Mouse (Mus musculus) MEL (cell line): Measurements from ENCODE around the gene Ppp1r18. TPM values are rescaled to one million over a fixed set of nuclear protein-coding genes. Genes with fewer than 3 reads are reported as not detected.

ENCODE experiments used
- DNase-seq: peaks from one replicate; pipeline ENCODE4 v3.0.0; 2011; ENCODE audit warnings: low read depth, low spot score
- H3K27ac ChIP-seq: 2 replicates; pipeline ENCODE4 v1.5.1; 2012; ENCODE audit warnings: low read depth, mild to moderate bottlenecking, control low read depth, low read length, moderate library complexity; ENCODE audit not compliant: control insufficient read depth
- H3K27me3 ChIP-seq, 2 experiments: fragments of 150-350 bp in 1 of 2; sonication (generic) in 1 of 2; 2 replicates each; pipeline ENCODE4 v1.6.1; 2012; ENCODE audit warnings: low read length in 2 of 2, mild to moderate bottlenecking in 2 of 2, improper control_type of control experiment in 1 of 2, moderate library complexity in 1 of 2; ENCODE audit not compliant: insufficient read depth in 2 of 2, control insufficient read depth in 1 of 2
- H3K36me3 ChIP-seq, 2 experiments: 2 replicates each; pipeline ENCODE4 v1.6.1; 2012 to 2014; ENCODE audit warnings: low read length in 2 of 2, improper control_type of control experiment in 1 of 2, inconsistent platforms in 1 of 2, mild to moderate bottlenecking in 1 of 2; ENCODE audit not compliant: insufficient read depth in 2 of 2, control insufficient read depth in 1 of 2
- H3K4me1 ChIP-seq, 2 experiments: fragments of 150-350 bp in 1 of 2; sonication (generic) in 1 of 2; 2 replicates each; pipeline ENCODE4 v1.6.1; 2012; ENCODE audit warnings: low read length in 2 of 2, improper control_type of control experiment in 1 of 2, mild to moderate bottlenecking in 1 of 2; ENCODE audit not compliant: insufficient read depth in 2 of 2, control insufficient read depth in 1 of 2
- H3K4me3 ChIP-seq, 2 experiments: fragments of 150-350 bp in 1 of 2; sonication (generic) in 1 of 2; 2 replicates each; pipeline ENCODE4 v1.5.1; 2012; ENCODE audit warnings: low read depth in 2 of 2, low read length in 2 of 2, mild to moderate bottlenecking in 2 of 2, moderate library complexity in 2 of 2, control low read depth in 1 of 2, improper control_type of control experiment in 1 of 2; ENCODE audit not compliant: control insufficient read depth in 1 of 2, insufficient read depth in 1 of 2
- H3K79me2 ChIP-seq: 2 replicates; pipeline ENCODE4 v1.6.1; 2012; ENCODE audit warnings: mild to moderate bottlenecking, low read length, moderate library complexity; ENCODE audit not compliant: control insufficient read depth, poor library complexity, insufficient read depth
- H3K9ac ChIP-seq: 2 replicates; pipeline ENCODE4 v1.6.1; 2012; ENCODE audit warnings: low read depth, mild to moderate bottlenecking, control low read depth, low read length, moderate library complexity; ENCODE audit not compliant: control insufficient read depth, poor library complexity, severe bottlenecking
- H3K9me3 ChIP-seq: fragments of 150-350 bp; sonication (generic); replicated peaks from 2 replicates; pipeline ENCODE4 v1.6.1; 2012; ENCODE audit warnings: mild to moderate bottlenecking, low read length, improper control_type of control experiment, moderate library complexity; ENCODE audit not compliant: insufficient read depth
- BHLHE40 ChIP-seq: IDR thresholded peaks from 2 replicates; pipeline ENCODE4 v1.6.1; 2012; ENCODE audit warnings: low read depth, mild to moderate bottlenecking, inconsistent platforms, low read length, improper control_type of control experiment, borderline replicate concordance
- CHD1 ChIP-seq: IDR thresholded peaks from 2 replicates; pipeline ENCODE4 v1.6.1; 2012; ENCODE audit warnings: low read depth, mild to moderate bottlenecking, inconsistent platforms, low read length, improper control_type of control experiment
- CHD2 ChIP-seq: IDR thresholded peaks from 2 replicates; pipeline ENCODE4 v1.6.1; 2011; ENCODE audit warnings: low read length, improper control_type of control experiment
- CTCF ChIP-seq, 3 experiments: IDR thresholded peaks in 2 of 3; conservative IDR thresholded peaks in 1 of 3; 2 replicates each; pipeline ENCODE4 v1.5.1; 2011 to 2012; ENCODE audit warnings: low read length in 3 of 3, low read depth in 2 of 3, mild to moderate bottlenecking in 2 of 3, improper control_type of control experiment in 1 of 3, inconsistent platforms in 1 of 3, mixed read lengths in 1 of 3, moderate library complexity in 1 of 3; ENCODE audit not compliant: control insufficient read depth in 1 of 3, insufficient read depth in 1 of 3, poor library complexity in 1 of 3, severe bottlenecking in 1 of 3
- E2F4 ChIP-seq: IDR thresholded peaks from 2 replicates; pipeline ENCODE4 v1.6.1; 2011; ENCODE audit warnings: low read depth, low read length, improper control_type of control experiment, borderline replicate concordance
- ELF1 ChIP-seq: IDR thresholded peaks from 2 replicates; pipeline ENCODE4 v1.6.1; 2014; ENCODE audit warnings: low read depth, mild to moderate bottlenecking, inconsistent platforms, low read length, improper control_type of control experiment, moderate library complexity
- EP300 ChIP-seq, 2 experiments: IDR thresholded peaks; 2 replicates each; pipeline ENCODE4 v1.6.1; 2011; ENCODE audit warnings: improper control_type of control experiment in 2 of 2, low read length in 2 of 2, low read depth in 1 of 2, mild to moderate bottlenecking in 1 of 2
- ETS1 ChIP-seq: IDR thresholded peaks from 2 replicates; pipeline ENCODE4 v1.6.1; 2012; ENCODE audit warnings: low read depth, mild to moderate bottlenecking, inconsistent platforms, low read length, improper control_type of control experiment, moderate library complexity
- GABPA ChIP-seq: IDR thresholded peaks from 2 replicates; pipeline ENCODE4 v1.6.1; 2012; ENCODE audit warnings: low read depth, mild to moderate bottlenecking, inconsistent platforms, low read length, improper control_type of control experiment, moderate library complexity
- GATA1 ChIP-seq: IDR thresholded peaks from 2 replicates; pipeline ENCODE4 v1.6.1; 2011; ENCODE audit warnings: low read depth, low read length, improper control_type of control experiment
- HCFC1 ChIP-seq: IDR thresholded peaks from 2 replicates; pipeline ENCODE4 v1.6.1; 2012; ENCODE audit warnings: low read depth, mild to moderate bottlenecking, inconsistent platforms, low read length, improper control_type of control experiment, moderate library complexity
- JUND ChIP-seq: IDR thresholded peaks from 2 replicates; pipeline ENCODE4 v1.6.1; 2011; ENCODE audit warnings: low read depth, mild to moderate bottlenecking, improper control_type of control experiment, low read length
- KAT2A ChIP-seq: conservative IDR thresholded peaks from 2 replicates; pipeline ENCODE4 v1.6.1; 2012; ENCODE audit warnings: low read depth, low read length, improper control_type of control experiment, inconsistent platforms
- MAFK ChIP-seq: IDR thresholded peaks from 2 replicates; pipeline ENCODE4 v1.6.1; 2011; ENCODE audit warnings: low read depth, mild to moderate bottlenecking, low read length, improper control_type of control experiment, borderline replicate concordance
- MAX ChIP-seq: IDR thresholded peaks from 2 replicates; pipeline ENCODE4 v1.6.1; 2011; ENCODE audit warnings: low read length, improper control_type of control experiment
- MAZ ChIP-seq: IDR thresholded peaks from 2 replicates; pipeline ENCODE4 v1.6.1; 2012; ENCODE audit warnings: low read depth, mild to moderate bottlenecking, inconsistent platforms, low read length, improper control_type of control experiment
- MEF2A ChIP-seq: IDR thresholded peaks from 2 replicates; pipeline ENCODE4 v1.6.1; 2014; ENCODE audit warnings: low read depth, mild to moderate bottlenecking, inconsistent platforms, low read length, improper control_type of control experiment; ENCODE audit not compliant: poor library complexity, insufficient replicate concordance, severe bottlenecking; ENCODE audit errors: extremely low read depth
- MXI1 ChIP-seq: IDR thresholded peaks from 2 replicates; pipeline ENCODE4 v1.6.1; 2011; ENCODE audit warnings: mild to moderate bottlenecking, low read depth, low read length, improper control_type of control experiment
- MYB ChIP-seq: IDR thresholded peaks from 2 replicates; pipeline ENCODE4 v1.6.1; 2011; ENCODE audit warnings: mild to moderate bottlenecking, low read depth, low read length, improper control_type of control experiment
- MYC ChIP-seq: IDR thresholded peaks from 2 replicates; pipeline ENCODE4 v1.6.1; 2011; ENCODE audit warnings: low read depth, mild to moderate bottlenecking, low read length, improper control_type of control experiment, moderate library complexity
- NRF1 ChIP-seq: IDR thresholded peaks from 2 replicates; pipeline ENCODE4 v1.6.1; 2014; ENCODE audit warnings: low read depth, mild to moderate bottlenecking, inconsistent platforms, low read length, improper control_type of control experiment, moderate library complexity; ENCODE audit not compliant: poor library complexity, insufficient read depth, severe bottlenecking
- POLR2A ChIP-seq, 2 experiments: IDR thresholded peaks; 2 replicates each; pipeline ENCODE4 v1.6.1; 2011 to 2012; ENCODE audit warnings: low read length in 2 of 2, mild to moderate bottlenecking in 2 of 2, control low read depth in 1 of 2, improper control_type of control experiment in 1 of 2, low read depth in 1 of 2, moderate library complexity in 1 of 2; ENCODE audit not compliant: control insufficient read depth in 1 of 2, insufficient read depth in 1 of 2, poor library complexity in 1 of 2
- POLR2AphosphoS2 ChIP-seq: IDR thresholded peaks from 2 replicates; pipeline ENCODE4 v1.6.1; 2011; ENCODE audit warnings: low read length, improper control_type of control experiment
- POLR2AphosphoS5 ChIP-seq: IDR thresholded peaks from 2 replicates; pipeline ENCODE4 v1.6.1; 2012; ENCODE audit warnings: low read depth, borderline replicate concordance, mild to moderate bottlenecking, inconsistent platforms, low read length, moderate library complexity, mixed read lengths
- RAD21 ChIP-seq: IDR thresholded peaks from 2 replicates; pipeline ENCODE4 v1.6.1; 2011; ENCODE audit warnings: mild to moderate bottlenecking, low read depth, low read length, improper control_type of control experiment
- SIN3A ChIP-seq: IDR thresholded peaks from 2 replicates; pipeline ENCODE4 v1.6.1; 2012; ENCODE audit warnings: low read length, improper control_type of control experiment, inconsistent platforms
- SMC3 ChIP-seq: IDR thresholded peaks from 2 replicates; pipeline ENCODE4 v1.6.1; 2011; ENCODE audit warnings: low read depth, low read length, improper control_type of control experiment
- TBP ChIP-seq: IDR thresholded peaks from 2 replicates; pipeline ENCODE4 v1.8.0; 2011; ENCODE audit warnings: low read depth, low read length, improper control_type of control experiment
- TCF12 ChIP-seq: IDR thresholded peaks from 2 replicates; pipeline ENCODE4 v1.6.1; 2014; ENCODE audit warnings: low read depth, mild to moderate bottlenecking, inconsistent platforms, low read length, improper control_type of control experiment, moderate library complexity
- UBTF ChIP-seq: IDR thresholded peaks from 2 replicates; pipeline ENCODE4 v1.6.1; 2012; ENCODE audit warnings: low read depth, mild to moderate bottlenecking, inconsistent platforms, low read length, improper control_type of control experiment, moderate library complexity, borderline replicate concordance; ENCODE audit not compliant: insufficient read depth
- USF1 ChIP-seq: IDR thresholded peaks from 2 replicates; pipeline ENCODE4 v1.6.1; 2014; ENCODE audit warnings: low read depth, mild to moderate bottlenecking, inconsistent platforms, low read length, improper control_type of control experiment, moderate library complexity
- USF2 ChIP-seq, 2 experiments: IDR thresholded peaks; 2 replicates each; pipeline ENCODE4 v1.6.1; 2011 to 2012; ENCODE audit warnings: improper control_type of control experiment in 2 of 2, low read length in 2 of 2, borderline replicate concordance in 1 of 2, inconsistent platforms in 1 of 2, low read depth in 1 of 2, mild to moderate bottlenecking in 1 of 2; ENCODE audit not compliant: insufficient read depth in 1 of 2
- ZC3H11A ChIP-seq: IDR thresholded peaks from 2 replicates; pipeline ENCODE4 v1.6.1; 2012; ENCODE audit warnings: low read depth, mild to moderate bottlenecking, inconsistent platforms, low read length, improper control_type of control experiment
- ZKSCAN1 ChIP-seq: IDR thresholded peaks from 2 replicates; pipeline ENCODE4 v1.6.1; 2012; ENCODE audit warnings: low read depth, mild to moderate bottlenecking, inconsistent platforms, low read length, improper control_type of control experiment, moderate library complexity
- ZMIZ1 ChIP-seq: IDR thresholded peaks from 2 replicates; pipeline ENCODE4 v1.6.1; 2012; ENCODE audit warnings: low read depth, mild to moderate bottlenecking, inconsistent platforms, low read length, improper control_type of control experiment, moderate library complexity
- ZNF384 ChIP-seq: IDR thresholded peaks from 2 replicates; pipeline ENCODE4 v1.6.1; 2012; ENCODE audit warnings: low read depth, mild to moderate bottlenecking, inconsistent platforms, low read length, improper control_type of control experiment
- polyA plus RNA-seq, 2 experiments: library from polyadenylated mRNA; stranded (reverse) in 1 of 2; unstranded in 1 of 2; fragments of >175 nt in 1 of 2; fragments of >200 nt in 1 of 2; gene quantifications; 2 replicates each; pipeline versions ENCODE4 v1.2.1 to v1.2.4; 2012; ENCODE audit warnings: low replicate concordance in 2 of 2, low read depth in 1 of 2; ENCODE audit not compliant: insufficient read length in 2 of 2, insufficient read depth in 1 of 2, missing spikeins in 1 of 2
- total RNA-seq: library from RNA; depleted of rRNA; stranded (reverse); fragments of 300-350 nt; gene quantifications from 2 replicates; pipeline ENCODE4 v1.2.3, GENCODE M21; 2012

The Ppp1r18 gene
- total and polyA plus RNA-seq, 3 experiments = 10.1 to 36.2 TPM; not detected in 1

DNA sequence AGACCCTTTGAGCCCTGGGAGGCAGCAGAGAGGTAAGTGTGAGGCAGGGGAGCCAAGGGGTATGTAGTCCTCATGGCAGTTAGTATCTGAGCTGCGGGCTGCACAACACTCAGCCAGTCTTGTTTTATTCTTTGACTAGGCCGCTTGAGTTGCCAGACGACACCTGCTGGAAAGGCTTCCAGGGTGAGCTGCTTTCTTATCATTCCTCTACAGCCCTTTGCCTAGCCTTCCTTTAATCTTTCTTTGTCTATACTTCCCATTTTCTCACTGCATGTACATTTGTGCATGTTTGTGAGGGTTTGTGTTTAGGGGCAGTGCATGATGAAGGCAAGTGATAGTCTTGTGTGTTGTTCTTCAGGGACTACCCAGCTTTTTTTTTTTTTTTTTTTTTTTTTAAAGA, 14.4 kb upstream of the Ppp1r18 start:
- Histone ChIP-seq H3K79me2 (no peaks in the 10 kb centered on the region), H3K9me3 (no peaks in the 10 kb centered on the region), H3K27me3 (no peaks in the 10 kb centered on the region), H3K4me1 (peaks cover 27 to 30% of the 10 kb centered on the region in 2 experiments), H3K27ac (peak overlapping the region; percentile 99), H3K4me3 (no peak overlapping the region), H3K9ac (peak overlapping the region; percentile 60), H3K36me3 (peaks cover 24 to 33% of the 10 kb centered on the region in 2 experiments)
- peak; percentile 94 for DNase-seq
- TF ChIP-seq RAD21 (peak; percentile 4), ETS1 (peak; percentile 88), SIN3A (peak; percentile 88), POLR2AphosphoS5 (no peak), MAFK (0 out of 2 replicates have a peak, but pooled peaks have one; percentile 13), CHD1 (no peak), GABPA (no peak), ELF1 (0 out of 2 replicates have a peak, but pooled peaks have one; percentile 43), KAT2A (no peak), JUND (no peak), ZKSCAN1 (no peak), SMC3 (peak; percentile 30; the same call in 1 of the 2 replicates), E2F4 (no peak), BHLHE40 (peak; percentile 63; the same call in 1 of the 2 replicates), ZMIZ1 (0 out of 2 replicates have a peak, but pooled peaks have one; percentile 27), TBP (no peak; the same call in none of the 2 replicates), EP300 (IDR thresholded peaks at IDR 0.05; ENCODE audit: low read depth in 1 of 2, low read length in 2 of 2) (peak; percentile 94 to 98), GATA1 (peak; percentile 95), UBTF (peak; percentile 24; the same call in 1 of the 2 replicates), MAZ (no peak), MAX (peak; percentile 49; the same call in 1 of the 2 replicates), CTCF (IDR thresholded peaks at IDR 0.05 in 2 of 3, conservative IDR thresholded peaks at IDR 0.05 in 1 of 3; ENCODE audit: control insufficient read depth in 1 of 3, insufficient read depth in 1 of 3, low read depth in 2 of 3, low read length in 3 of 3, poor library complexity in 1 of 3, severe bottlenecking in 1 of 3) (peak in 1 of 3 experiments; percentile 31; a peak in 2 of 6 replicates), NRF1 (peak; percentile 3; the same call in 1 of the 2 replicates), USF1 (no peak), CHD2 (peak; percentile 12; the same call in 1 of the 2 replicates), POLR2AphosphoS2 (0 out of 2 replicates have a peak, but pooled peaks have one; percentile 30), ZNF384 (no peak), POLR2A (IDR thresholded peaks at IDR 0.05; ENCODE audit: control insufficient read depth in 1 of 2, insufficient read depth in 1 of 2, low read depth in 1 of 2, low read length in 2 of 2, poor library complexity in 1 of 2) (peak in 1 of 2 experiments; percentile 37; a peak in 1 of 4 replicates), HCFC1 (peak; percentile 54), MYC (peak; percentile 91), MXI1 (peak; percentile 51), ZC3H11A (no peak; the same call in 1 of the 2 replicates), USF2 (IDR thresholded peaks at IDR 0.05; ENCODE audit: borderline replicate concordance in 1 of 2, insufficient read depth in 1 of 2, low read depth in 1 of 2, low read length in 2 of 2) (no peak), MYB (no peak), MEF2A (no peak), TCF12 (peak; percentile 98)
